Mouse (Mus musculus): ENCODE data around the gene Zfp683.
A peak's percentile ranks its signal among the peaks of the same experiment; 100 is the strongest.

DNA sequence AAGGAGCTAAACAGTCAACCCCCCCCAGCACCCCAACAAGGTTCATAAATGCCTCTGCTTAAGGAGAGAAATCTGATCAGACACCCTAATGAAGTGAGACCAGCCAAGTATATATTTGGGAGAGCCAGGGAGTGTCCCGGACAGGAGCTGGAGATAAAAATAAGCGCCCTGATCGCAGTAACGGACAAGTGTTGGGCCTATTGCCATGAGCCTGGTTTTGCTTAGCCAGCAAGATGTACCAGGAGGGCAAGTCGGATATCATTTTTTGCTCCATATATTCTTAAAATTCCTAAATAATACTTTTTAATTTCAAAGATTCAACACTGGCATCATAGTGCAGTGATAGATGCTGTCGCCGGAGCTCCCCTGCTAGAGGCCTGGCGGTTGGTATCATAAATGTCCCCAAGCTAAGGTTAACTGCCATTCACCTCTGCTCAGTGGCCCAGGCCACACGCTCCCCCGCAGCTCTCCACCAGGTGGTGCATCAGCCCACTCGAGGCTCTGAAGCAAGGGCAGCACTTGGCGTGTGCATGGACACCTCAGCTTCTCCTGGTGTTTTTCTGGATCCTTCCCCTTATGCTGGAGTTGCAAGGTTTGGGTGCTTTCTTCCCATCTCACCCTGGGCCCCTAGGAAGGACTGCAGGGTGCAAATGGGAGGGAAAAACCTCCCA, 40.6 kb upstream of the Zfp683 start:
- peak; percentile 55 for TF ChIP-seq CTCF (IDR thresholded peaks at IDR 0.05; ENCODE audit: low read depth)
- no peak for TF ChIP-seq EP300 (IDR thresholded peaks at IDR 0.05; ENCODE audit: low read depth)

Measured in liver, postnatal 0 days (tissue).